Mouse (Mus musculus) liver, embryonic 16.5 days (tissue): ENCODE measurements at regions not wholly inside any gene's neighbourhood (a gene's known extent, or its start where the extent isn't known, plus 50 kb on each side); places are given as distances from the start of the nearest gene placed in this dataset.
A peak's percentile ranks its signal among the peaks of the same experiment; 100 is the strongest.
"Not testable (repeated sequence)": the region's sequence is repeated elsewhere in the genome, so short reads cannot be mapped to it uniquely, and the experiment has no call there.

Source experiments
- ATAC-seq: fragments of 200-750 bp; cut with Nextera tagmentation; 2 replicates; pipeline ENCODE4 v1.8.0; 2017; ENCODE audit warnings: low read depth, mild to moderate bottlenecking, moderate number of reproducible peaks, moderate library complexity
- H3K27ac ChIP-seq: fragments of 300-500 bp; sonication (generic); 2 replicates; pipeline ENCODE4 v1.5.1; 2014; ENCODE audit warnings: mild to moderate bottlenecking, low read length
- H3K27me3 ChIP-seq: fragments of 300-500 bp; sonication (generic); 2 replicates; pipeline ENCODE4 v1.6.1; 2014; ENCODE audit warnings: low read depth, low read length, mixed read lengths; ENCODE audit not compliant: control insufficient read depth, insufficient read depth
- H3K36me3 ChIP-seq: fragments of 300-500 bp; sonication (generic); 2 replicates; pipeline ENCODE4 v1.6.1; 2014; ENCODE audit warnings: mild to moderate bottlenecking; ENCODE audit not compliant: control insufficient read depth, insufficient read depth
- H3K4me1 ChIP-seq: fragments of 300-500 bp; sonication (generic); 2 replicates; pipeline ENCODE4 v1.6.1; 2014; ENCODE audit warnings: low read depth, low read length, mixed read lengths; ENCODE audit not compliant: control insufficient read depth
- H3K4me2 ChIP-seq: fragments of 300-500 bp; sonication (generic); 2 replicates; pipeline ENCODE4 v1.6.1; 2014; ENCODE audit warnings: low read depth, low read length, mixed read lengths
- H3K4me3 ChIP-seq: fragments of 300-500 bp; sonication (generic); 2 replicates; pipeline ENCODE4 v1.5.1; 2014; ENCODE audit warnings: low read depth, mild to moderate bottlenecking, low read length
- H3K9ac ChIP-seq: fragments of 300-500 bp; sonication (generic); 2 replicates; pipeline ENCODE4 v1.6.1; 2014; ENCODE audit warnings: low read depth, low read length
- H3K9me3 ChIP-seq: fragments of 300-500 bp; sonication (generic); replicated peaks from 2 replicates; pipeline ENCODE4 v1.6.1; 2016; ENCODE audit warnings: low read length; ENCODE audit not compliant: control insufficient read depth
- WGBS: fragments of 180-500 bp; shearing (Covaris S2); extraction: QIAGEN DNeasy Blood & Tissue Kit; methylation state at CpG from one replicate; pipeline ENCODE4 v1.1.7; 2014; ENCODE audit not compliant: insufficient replicate concordance; 5-methylcytosine and 5-hydroxymethylcytosine counted together

DNA sequence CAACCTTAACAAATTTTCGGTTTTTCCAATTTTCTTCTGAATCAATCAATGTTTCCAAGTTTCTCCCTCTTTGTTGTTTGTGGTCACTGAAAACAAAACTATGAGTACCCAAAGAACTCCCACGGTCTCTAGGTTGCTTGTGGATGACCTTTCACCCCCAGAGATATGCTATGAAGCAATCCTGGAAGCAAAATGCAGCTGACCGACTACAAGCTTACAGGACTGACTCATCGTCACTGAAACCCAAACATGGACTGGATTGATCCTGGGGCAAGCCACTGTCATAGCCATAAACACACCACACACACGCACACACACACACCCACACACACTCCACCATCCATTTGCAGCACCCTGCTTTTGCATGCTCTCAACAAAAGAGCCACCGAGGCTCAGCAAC is 134.7 kb upstream of the Fam3c start:
- WGBS, result 59% methylated on average over 6 of the region's 6 CpGs
- Histone ChIP-seq H3K27ac (no peak overlapping the region), H3K4me2 (no peak overlapping the region), H3K27me3 (no peaks in the 10 kb centered on the region), H3K9me3 (no peaks in the 10 kb centered on the region), H3K9ac (no peak overlapping the region), H3K4me3 (no peak overlapping the region), H3K36me3 (no peaks in the 10 kb centered on the region), H3K4me1 (no peaks in the 10 kb centered on the region)
- peak; percentile 50; the same call in 1 of the 2 replicates for ATAC-seq

GRCm38 (mm10) chr6:22487467-22487866 is 131.4 kb upstream of the Fam3c start:
- no peak overlapping the region for H3K4me3 ChIP-seq
- WGBS, result 30% methylated on average over 3 of the region's 3 CpGs
- ATAC-seq, result no peak

DNA sequence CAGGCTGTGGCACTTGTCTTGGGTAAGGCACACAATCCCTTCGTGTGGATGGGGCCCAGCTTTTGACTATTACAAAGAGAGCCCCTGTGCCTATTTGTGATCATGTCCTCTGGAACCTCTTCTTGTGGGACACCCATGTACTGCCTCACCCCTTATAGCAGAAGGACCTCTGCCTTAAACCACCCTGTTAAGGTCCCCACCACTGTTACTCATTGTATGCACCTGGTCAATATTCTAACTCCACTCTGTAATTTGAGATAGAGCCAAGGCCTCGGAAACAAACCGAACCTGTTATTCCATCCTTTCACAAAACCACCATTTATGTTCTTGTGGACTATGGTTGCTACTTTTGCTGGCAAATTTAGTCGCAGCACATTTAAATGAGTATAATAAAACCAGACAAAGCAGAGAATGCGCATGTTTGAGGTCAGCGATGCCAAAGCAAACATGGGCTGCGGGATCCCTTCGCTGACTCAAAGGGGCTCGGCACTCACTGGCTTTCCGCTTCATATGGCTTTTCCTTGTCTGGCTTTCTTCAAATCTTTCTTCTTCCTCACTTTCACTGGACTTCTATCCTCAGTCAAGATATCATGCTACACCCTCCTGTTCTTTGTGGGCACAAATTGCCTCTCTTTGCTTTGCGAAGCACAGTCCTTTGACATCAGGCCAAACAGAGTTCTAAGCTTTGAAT is 129.9 kb upstream of the Fam3c start:
- ATAC-seq, result no peak
- Histone ChIP-seq H3K36me3 (no peaks in the 10 kb centered on the region), H3K4me1 (no peaks in the 10 kb centered on the region), H3K4me2 (no peak overlapping the region), H3K27me3 (no peaks in the 10 kb centered on the region), H3K9ac (no peak overlapping the region), H3K9me3 (no peaks in the 10 kb centered on the region), H3K27ac (no peak overlapping the region), H3K4me3 (no peak overlapping the region)
- 69% methylated on average over 11 of the region's 11 CpGs for WGBS

More at GRCm38 (mm10) chr6:22487467-22487866, 131.4 kb upstream of the Fam3c start:
- Histone ChIP-seq H3K9me3 (no peaks in the 10 kb centered on the region), H3K4me1 (no peaks in the 10 kb centered on the region), H3K9ac (no peak overlapping the region), H3K27me3 (no peaks in the 10 kb centered on the region), H3K36me3 (no peaks in the 10 kb centered on the region), H3K4me2 (no peak overlapping the region), H3K27ac (no peak overlapping the region)

DNA sequence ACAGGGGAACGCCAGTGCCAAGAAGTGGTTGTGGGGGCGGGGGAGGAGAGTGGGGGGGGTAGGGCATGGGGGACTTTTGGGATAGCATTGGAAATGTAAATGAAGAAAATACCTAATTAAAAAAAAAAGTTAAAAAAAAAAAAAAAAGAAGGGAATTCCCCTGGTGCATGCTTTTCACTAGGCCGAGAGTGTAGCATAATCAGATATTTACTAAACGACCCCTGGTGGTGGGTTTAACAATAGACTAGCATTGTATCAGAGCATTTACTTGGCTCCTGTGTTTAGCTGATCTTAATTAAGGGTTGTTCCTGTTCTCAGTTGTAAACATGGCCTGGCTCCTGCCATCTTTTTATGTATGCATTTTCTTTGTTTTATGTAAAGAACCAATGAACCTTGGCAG is 126.2 kb upstream of the Fam3c start:
- ATAC-seq, result not testable (repeated sequence)

GRCm38 (mm10) chr6:22474604-22475003 is 118.6 kb upstream of the Fam3c start:
- Histone ChIP-seq H3K27ac (no peak overlapping the region), H3K36me3 (no peaks in the 10 kb centered on the region), H3K4me2 (no peak overlapping the region), H3K9ac (no peak overlapping the region), H3K9me3 (no peaks in the 10 kb centered on the region), H3K4me3 (no peak overlapping the region), H3K27me3 (no peaks in the 10 kb centered on the region), H3K4me1 (no peaks in the 10 kb centered on the region)
- ATAC-seq, result 0 out of 2 replicates have a peak, but pooled peaks have one; percentile 13
- WGBS, result 10% methylated on average over 4 of the region's 4 CpGs

More for the DNA sequence above, 126.2 kb upstream of the Fam3c start:
- not testable (repeated sequence) for H3K4me3 ChIP-seq, H3K9me3 ChIP-seq, H3K4me2 ChIP-seq, H3K4me1 ChIP-seq, H3K27me3 ChIP-seq, H3K27ac ChIP-seq, H3K9ac ChIP-seq, H3K36me3 ChIP-seq
- WGBS, result 59% methylated on average over 4 of the region's 4 CpGs

DNA sequence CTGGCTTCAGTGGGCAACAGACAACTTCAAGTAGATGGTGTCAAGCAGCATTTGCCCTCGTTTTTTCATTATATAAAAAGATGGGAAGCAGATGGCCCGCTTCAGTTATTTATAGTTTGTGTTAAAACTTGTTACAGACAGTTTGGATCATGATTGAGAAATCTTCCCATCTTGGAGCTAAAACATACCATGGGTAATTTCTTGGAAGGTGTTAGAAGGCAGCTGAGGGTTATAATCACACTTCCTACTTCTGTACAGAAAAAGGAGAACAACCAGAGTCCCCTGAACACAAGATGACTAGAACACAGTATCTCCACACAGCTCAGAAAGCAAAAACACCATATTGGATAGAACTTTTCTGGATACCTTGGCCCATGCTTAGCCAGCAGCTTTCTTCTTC is 118.0 kb upstream of the Fam3c start:
- no peaks in the 10 kb centered on the region for H3K4me1 ChIP-seq
- no peak overlapping the region for H3K4me2 ChIP-seq
- no peaks in the 10 kb centered on the region for H3K36me3 ChIP-seq
- 27% methylated on average over 2 of the region's 2 CpGs for WGBS
- ATAC-seq, result no peak
- H3K9me3 ChIP-seq, result no peaks in the 10 kb centered on the region
- H3K27me3 ChIP-seq, result no peaks in the 10 kb centered on the region
- no peak overlapping the region for H3K4me3 ChIP-seq
- no peak overlapping the region for H3K9ac ChIP-seq
- no peak overlapping the region for H3K27ac ChIP-seq

GRCm38 (mm10) chr6:22472400-22472799 is 116.4 kb upstream of the Fam3c start:
- not testable (repeated sequence) for H3K36me3 ChIP-seq, H3K4me3 ChIP-seq, H3K9ac ChIP-seq, H3K27ac ChIP-seq, H3K4me1 ChIP-seq, H3K27me3 ChIP-seq, H3K9me3 ChIP-seq, H3K4me2 ChIP-seq, ATAC-seq
- WGBS, result 73% methylated on average over 5 of the region's 5 CpGs

GRCm38 (mm10) chr6:22467334-22467993 is 111.4 kb upstream of the Fam3c start:
- no peaks in the 10 kb centered on the region for H3K27me3 ChIP-seq
- no peaks in the 10 kb centered on the region for H3K36me3 ChIP-seq
- no peak overlapping the region for H3K27ac ChIP-seq
- H3K4me2 ChIP-seq, result no peak overlapping the region
- H3K4me1 ChIP-seq, result no peaks in the 10 kb centered on the region
- 62% methylated on average over 11 of the region's 11 CpGs for WGBS
- no peak overlapping the region for H3K9ac ChIP-seq
- H3K4me3 ChIP-seq, result no peak overlapping the region
- no peak for ATAC-seq
- H3K9me3 ChIP-seq, result no peaks in the 10 kb centered on the region

DNA sequence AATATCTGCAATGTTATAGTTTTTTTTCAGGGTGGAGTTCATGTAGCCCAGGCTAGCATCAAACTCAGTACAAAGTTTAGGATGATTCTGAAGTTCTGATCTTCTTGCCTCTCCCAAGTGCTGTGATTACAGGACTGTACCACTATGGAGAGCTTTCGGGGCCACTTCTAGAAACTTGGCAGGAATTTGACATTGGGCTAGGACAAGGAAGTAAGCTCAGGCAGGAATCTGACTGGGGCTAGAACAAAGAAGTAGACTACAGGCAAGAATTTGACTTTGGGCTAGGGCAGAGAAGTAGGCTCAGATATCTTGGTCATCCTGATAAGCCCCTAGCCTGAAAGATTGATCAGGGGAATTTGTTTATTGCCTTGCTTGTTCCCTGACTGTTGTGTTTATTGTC is 109.9 kb upstream of the Fam3c start:
- Histone ChIP-seq H3K27ac (no peak overlapping the region), H3K4me3 (no peak overlapping the region), H3K9me3 (no peaks in the 10 kb centered on the region), H3K4me1 (no peaks in the 10 kb centered on the region), H3K9ac (no peak overlapping the region), H3K27me3 (no peaks in the 10 kb centered on the region), H3K4me2 (no peak overlapping the region), H3K36me3 (no peaks in the 10 kb centered on the region)
- 71% methylated on average over 1 of the region's 1 CpGs for WGBS
- ATAC-seq, result no peak
